Mouse (Mus musculus) midbrain, embryonic 13.5 days (tissue): ENCODE results near the gene Hspg2. TPM values are rescaled to one million over a fixed set of nuclear protein-coding genes. Genes with fewer than 3 reads are reported as not detected.

Experiments used
- ATAC-seq: fragments of 200-750 bp; cut with Nextera tagmentation; 2 replicates; pipeline ENCODE4 v1.8.0; 2017; ENCODE audit warnings: mild to moderate bottlenecking, moderate TSS enrichment, moderate library complexity
- H3K27ac ChIP-seq: fragments of 300-500 bp; sonication (generic); 2 replicates; pipeline ENCODE4 v1.5.1; 2015; ENCODE audit warnings: inconsistent platforms, mild to moderate bottlenecking, moderate library complexity
- H3K27me3 ChIP-seq: fragments of 300-500 bp; sonication (generic); 2 replicates; pipeline ENCODE4 v1.6.1; 2015; ENCODE audit warnings: mild to moderate bottlenecking, inconsistent platforms
- H3K36me3 ChIP-seq: fragments of 300-500 bp; sonication (generic); 2 replicates; pipeline ENCODE4 v1.6.1; 2015; ENCODE audit warnings: mild to moderate bottlenecking, inconsistent platforms
- H3K4me1 ChIP-seq: fragments of 300-500 bp; sonication (generic); replicated peaks from 2 replicates; pipeline ENCODE4 v1.6.1; 2015; ENCODE audit warnings: inconsistent platforms
- H3K4me2 ChIP-seq: fragments of 300-500 bp; sonication (generic); replicated peaks from 2 replicates; pipeline ENCODE4 v1.6.1; 2015; ENCODE audit warnings: moderate library complexity, mild to moderate bottlenecking, inconsistent platforms
- H3K4me3 ChIP-seq: fragments of 300-500 bp; sonication (generic); replicated peaks from 2 replicates; pipeline ENCODE4 v1.5.1; 2015; ENCODE audit warnings: mild to moderate bottlenecking, inconsistent platforms
- H3K9ac ChIP-seq: fragments of 300-500 bp; sonication (generic); replicated peaks from 2 replicates; pipeline ENCODE4 v1.6.1; 2015; ENCODE audit warnings: mild to moderate bottlenecking, inconsistent platforms
- H3K9me3 ChIP-seq: fragments of 300-500 bp; sonication (generic); 2 replicates; pipeline ENCODE4 v1.6.1; 2016; ENCODE audit warnings: mild to moderate bottlenecking, inconsistent platforms
- WGBS: fragments of 180-500 bp; shearing (Covaris S2); methylation state at CpG from one replicate; pipeline ENCODE4 v1.1.7; 2015; 5-methylcytosine and 5-hydroxymethylcytosine counted together
- polyA plus RNA-seq: library from polyadenylated mRNA; unstranded; fragments of >200 nt; fragmentation: Nextera tagmentation; extraction: Ambion mirVana; gene quantifications from 2 replicates; pipeline ENCODE4 v1.2.1, GENCODE M21; 2015

Gene Hspg2
- polyA plus RNA-seq, 1 experiment from 2014 or later, result 5.0 TPM

- H3K9ac ChIP-seq, result no peak overlapping the region
- no peak overlapping the region for H3K27ac ChIP-seq
- H3K4me1 ChIP-seq, result peaks cover 21% of the 10 kb centered on the region
- no peak for ATAC-seq
- H3K9me3 ChIP-seq, result no peaks in the 10 kb centered on the region
- H3K4me2 ChIP-seq, result no peak overlapping the region
- no peak overlapping the region for H3K4me3 ChIP-seq
- no peaks in the 10 kb centered on the region for H3K36me3 ChIP-seq
- peaks cover 7% of the 10 kb centered on the region for H3K27me3 ChIP-seq
- WGBS, result 69% methylated on average over 13 of the region's 13 CpGs
Measured at GRCm38 (mm10) chr4:137465125-137465787, 3.3 kb upstream of the Hspg2 start.

DNA sequence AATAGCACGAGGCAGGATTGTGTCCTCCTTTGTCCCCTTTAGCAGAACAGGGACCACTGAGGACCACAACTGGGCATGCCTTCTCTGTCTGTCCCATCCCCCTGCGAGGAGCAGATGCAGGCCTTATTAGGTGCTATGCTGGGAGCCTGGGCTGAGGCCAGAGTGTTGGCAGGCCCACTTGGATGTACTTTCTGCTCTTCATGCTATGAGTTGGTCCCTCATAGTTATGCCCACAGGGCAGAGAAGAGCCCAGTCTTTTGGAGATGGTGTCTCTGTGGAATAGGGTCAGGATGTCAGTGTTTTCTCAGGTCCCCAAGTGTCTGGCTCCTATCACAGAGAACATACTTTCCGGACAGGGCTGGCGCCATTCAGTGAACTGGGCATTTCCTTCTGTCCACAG is 1.6 kb upstream of the Hspg2 start:
- no peak for ATAC-seq
- no peaks in the 10 kb centered on the region for H3K36me3 ChIP-seq
- H3K27me3 ChIP-seq, result peaks cover 7% of the 10 kb centered on the region
- H3K27ac ChIP-seq, result no peak overlapping the region
- H3K4me3 ChIP-seq, result no peak overlapping the region
- WGBS, result 84% methylated on average over 4 of the region's 4 CpGs
- H3K4me1 ChIP-seq, result peaks cover 23% of the 10 kb centered on the region
- H3K9me3 ChIP-seq, result no peaks in the 10 kb centered on the region
- no peak overlapping the region for H3K4me2 ChIP-seq
- no peak overlapping the region for H3K9ac ChIP-seq

GRCm38 (mm10) chr4:137467525-137467924 is 1.0 kb upstream of the Hspg2 start:
- no peak for ATAC-seq
- 86% methylated on average over 2 of the region's 2 CpGs for WGBS
- H3K4me1 ChIP-seq, result peaks cover 23% of the 10 kb centered on the region
- H3K4me2 ChIP-seq, result no peak overlapping the region
- peaks cover 7% of the 10 kb centered on the region for H3K27me3 ChIP-seq
- no peak overlapping the region for H3K27ac ChIP-seq
- H3K9me3 ChIP-seq, result no peaks in the 10 kb centered on the region
- no peaks in the 10 kb centered on the region for H3K36me3 ChIP-seq
- no peak overlapping the region for H3K4me3 ChIP-seq
- no peak overlapping the region for H3K9ac ChIP-seq

- Histone ChIP-seq H3K9me3 (no peaks in the 10 kb centered on the region), H3K27ac (no peak overlapping the region), H3K36me3 (no peaks in the 10 kb centered on the region), H3K4me2 (peak overlapping the region; percentile 98), H3K4me1 (peaks cover 23% of the 10 kb centered on the region), H3K4me3 (peak overlapping the region; percentile 55), H3K27me3 (peaks cover 7% of the 10 kb centered on the region), H3K9ac (peak overlapping the region; percentile 72)
- peak; percentile 16 for ATAC-seq
- WGBS, result 6% methylated on average over 20 of the region's 20 CpGs
Measured at GRCm38 (mm10) chr4:137469081-137469844, 694 bp downstream of the Hspg2 start.

GRCm38 (mm10) chr4:137469845-137470692 is 1.5 kb downstream of the Hspg2 start:
- H3K4me3 ChIP-seq, result 0 out of 2 replicates have a peak overlapping the region, but pooled peaks have one; percentile 55
- H3K27ac ChIP-seq, result no peak overlapping the region
- H3K36me3 ChIP-seq, result no peaks in the 10 kb centered on the region
- peaks cover 23% of the 10 kb centered on the region for H3K4me1 ChIP-seq
- H3K4me2 ChIP-seq, result peak overlapping the region; percentile 98
- peak; percentile 19 for ATAC-seq
- H3K9me3 ChIP-seq, result no peaks in the 10 kb centered on the region
- H3K27me3 ChIP-seq, result peaks cover 7% of the 10 kb centered on the region
- WGBS, result 32% methylated on average over 15 of the region's 15 CpGs
- 0 out of 2 replicates have a peak overlapping the region, but pooled peaks have one; percentile 16 for H3K9ac ChIP-seq

- peaks cover 23% of the 10 kb centered on the region for H3K4me1 ChIP-seq
- peak overlapping the region; percentile 98; the same call in 1 of the 2 replicates for H3K4me2 ChIP-seq
- 76% methylated on average over 9 of the region's 9 CpGs for whole genome bisulfite sequencing
- H3K27me3 ChIP-seq, result peaks cover 8% of the 10 kb centered on the region
- H3K9ac ChIP-seq, result no peak overlapping the region
- H3K36me3 ChIP-seq, result no peaks in the 10 kb centered on the region
- H3K4me3 ChIP-seq, result no peak overlapping the region
- no peak overlapping the region for H3K27ac ChIP-seq
- no peak for ATAC-seq
- no peaks in the 10 kb centered on the region for H3K9me3 ChIP-seq
Measured at GRCm38 (mm10) chr4:137470701-137471317, 2.2 kb downstream of the Hspg2 start.

- no peak for ATAC-seq
Measured at GRCm38 (mm10) chr4:137471326-137471725, 2.8 kb downstream of the Hspg2 start.

DNA sequence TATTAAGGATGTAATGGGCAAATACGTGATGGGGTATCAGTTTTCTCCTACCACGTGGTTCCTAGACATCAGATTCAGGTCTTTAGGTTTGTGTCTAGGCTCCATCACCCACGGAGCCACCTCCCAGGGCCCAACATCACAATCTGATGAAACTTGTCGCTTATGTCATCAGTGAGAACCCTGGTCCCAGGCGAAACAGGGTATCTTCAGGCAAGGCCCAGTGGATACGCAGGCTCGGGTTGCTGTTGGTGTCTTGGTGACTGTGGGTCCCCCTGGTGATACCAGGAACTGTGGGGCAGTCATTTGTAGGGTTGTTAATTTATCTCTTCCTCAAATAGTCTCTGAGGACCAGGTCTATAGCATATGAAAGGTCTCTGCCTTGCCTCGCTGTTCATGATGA is 4.7 kb downstream of the Hspg2 start:
- no peak overlapping the region for H3K4me2 ChIP-seq
- WGBS, result 96% methylated on average over 8 of the region's 8 CpGs
- H3K9me3 ChIP-seq, result no peaks in the 10 kb centered on the region
- no peak overlapping the region for H3K4me3 ChIP-seq
- H3K4me1 ChIP-seq, result peaks cover 39% of the 10 kb centered on the region
- no peak for ATAC-seq
- H3K9ac ChIP-seq, result no peak overlapping the region
- H3K27me3 ChIP-seq, result peaks cover 11% of the 10 kb centered on the region
- H3K27ac ChIP-seq, result no peak overlapping the region
- H3K36me3 ChIP-seq, result no peaks in the 10 kb centered on the region

More at GRCm38 (mm10) chr4:137471326-137471725, 2.8 kb downstream of the Hspg2 start:
- H3K4me2 ChIP-seq, result no peak overlapping the region
- WGBS, result 76% methylated on average over 8 of the region's 8 CpGs
- no peak overlapping the region for H3K4me3 ChIP-seq
- H3K9ac ChIP-seq, result no peak overlapping the region
- H3K36me3 ChIP-seq, result no peaks in the 10 kb centered on the region
- no peak overlapping the region for H3K27ac ChIP-seq
- H3K9me3 ChIP-seq, result no peaks in the 10 kb centered on the region
- peaks cover 11% of the 10 kb centered on the region for H3K27me3 ChIP-seq
- H3K4me1 ChIP-seq, result peaks cover 26% of the 10 kb centered on the region

DNA sequence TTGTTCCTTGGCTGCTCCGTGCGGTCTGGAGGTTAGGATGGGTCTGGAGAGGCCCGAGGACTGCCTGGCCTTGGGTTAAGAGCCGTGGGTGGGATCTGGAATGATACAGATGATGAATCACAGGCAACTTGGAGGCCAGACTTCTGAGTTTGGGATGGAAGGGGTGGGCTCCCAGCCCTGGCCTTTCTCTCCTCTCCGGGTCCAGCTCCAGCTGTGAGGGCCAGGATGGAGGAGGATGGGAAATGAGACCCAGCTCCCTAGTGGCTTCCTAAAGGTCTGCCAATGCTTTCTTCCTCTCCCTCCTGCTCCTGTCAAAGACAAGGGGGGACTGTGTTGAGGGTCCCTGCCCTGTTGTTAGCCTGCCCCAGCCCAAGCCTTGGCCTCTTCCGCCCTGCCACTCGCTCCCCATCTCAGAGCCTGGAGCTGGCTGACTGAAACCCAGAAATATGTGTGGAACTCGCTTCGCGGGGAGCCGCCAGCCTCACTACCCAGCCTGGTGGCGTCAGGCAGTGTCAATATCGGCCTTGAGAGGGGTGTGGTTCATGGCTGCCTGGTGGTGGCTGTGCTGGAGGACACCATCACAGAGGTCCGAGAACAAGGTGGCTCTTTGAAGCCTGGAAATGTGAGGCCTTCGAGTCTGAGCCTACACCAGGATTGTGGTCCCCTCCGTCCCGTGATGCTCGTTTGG is 5.3 kb downstream of the Hspg2 start:
- Histone ChIP-seq H3K4me1 (peaks cover 42% of the 10 kb centered on the region), H3K36me3 (no peaks in the 10 kb centered on the region), H3K9ac (no peak overlapping the region), H3K9me3 (no peaks in the 10 kb centered on the region), H3K4me3 (no peak overlapping the region), H3K27me3 (peaks cover 11% of the 10 kb centered on the region), H3K4me2 (no peak overlapping the region), H3K27ac (no peak overlapping the region)
- 85% methylated on average over 18 of the region's 18 CpGs for WGBS
- ATAC-seq, result no peak

DNA sequence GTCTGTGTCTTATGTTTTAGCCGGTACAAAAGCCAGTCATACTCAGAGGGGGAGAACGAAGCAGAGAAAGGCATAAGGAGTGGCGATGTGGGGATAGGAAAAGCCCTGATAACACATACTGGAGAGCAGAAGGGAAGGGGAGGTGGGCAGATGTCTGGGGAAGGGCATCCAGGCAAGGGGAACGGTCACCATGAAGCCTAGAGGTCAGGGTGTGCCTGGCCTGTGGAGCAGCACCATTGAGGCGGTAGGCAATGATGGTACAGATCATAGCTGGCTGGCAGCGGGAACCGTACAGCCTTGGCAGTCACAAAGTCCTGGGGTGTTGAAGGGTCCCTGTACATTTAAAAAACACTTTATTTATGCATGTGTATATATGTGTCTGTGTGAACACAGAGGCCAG is 6.1 kb downstream of the Hspg2 start:
- 94% methylated on average over 7 of the region's 7 CpGs for WGBS
- peaks cover 11% of the 10 kb centered on the region for H3K27me3 ChIP-seq
- no peak overlapping the region for H3K4me2 ChIP-seq
- H3K9me3 ChIP-seq, result no peaks in the 10 kb centered on the region
- no peaks in the 10 kb centered on the region for H3K36me3 ChIP-seq
- no peak overlapping the region for H3K9ac ChIP-seq
- no peak for ATAC-seq
- H3K27ac ChIP-seq, result no peak overlapping the region
- H3K4me1 ChIP-seq, result peaks cover 37% of the 10 kb centered on the region
- H3K4me3 ChIP-seq, result no peak overlapping the region
